Mouse (Mus musculus): Measurements from ENCODE around the gene Fbxo11. TPM values are rescaled to one million over a fixed set of nuclear protein-coding genes. Genes with fewer than 3 reads are reported as not detected.
A peak's percentile ranks its signal among the peaks of the same experiment; 100 is the strongest.

The Fbxo11 gene
- 19.4 and 23.1 TPM in 2 replicates for polyA plus RNA-seq (2015; fragmentation: Nextera tagmentation; extraction: Ambion mirVana)

DNA sequence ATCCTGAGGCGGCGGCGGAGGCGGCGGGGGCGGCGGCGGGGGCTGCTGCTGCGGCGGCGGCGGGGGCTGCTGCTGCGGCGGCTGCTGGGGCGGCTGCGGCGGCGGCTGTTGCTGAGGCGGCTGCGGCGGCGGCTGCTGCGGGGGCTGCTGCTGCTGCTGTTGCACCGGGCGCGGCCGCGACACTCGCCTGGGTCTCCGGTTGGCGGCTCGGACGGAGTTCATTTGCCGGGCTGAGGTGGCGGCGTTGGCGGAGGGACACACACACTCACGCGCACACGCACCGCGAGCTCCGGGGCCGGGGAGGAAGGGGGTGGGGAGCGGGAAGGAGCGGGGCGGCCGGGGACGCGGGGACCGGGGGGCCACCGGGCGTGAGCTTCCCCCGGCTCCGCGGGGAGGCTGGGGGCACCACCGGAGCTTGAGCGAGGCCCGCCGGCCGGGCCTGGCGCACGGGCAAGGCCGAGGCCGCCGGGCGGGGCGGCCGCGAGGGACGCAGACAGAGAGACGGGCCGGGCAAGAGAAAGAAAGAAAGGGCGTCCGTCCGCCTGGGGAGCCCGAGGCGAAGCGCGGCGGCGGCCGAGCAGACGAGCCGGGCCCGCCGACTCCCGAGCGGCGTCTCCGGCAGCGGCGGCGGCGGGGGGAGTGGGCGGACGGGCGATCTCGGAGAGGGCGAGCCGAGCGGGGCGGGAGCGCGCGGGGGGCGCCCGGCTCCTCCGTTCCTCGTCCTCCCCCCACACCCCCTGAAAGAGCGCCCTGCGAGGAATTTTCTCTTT is at the start of gene Fbxo11:
TSS of gene Fbxo11 (minus strand) at position 261 of the 770 bp plus-strand sequence.
- Histone ChIP-seq H3K27ac (peak within 1 kb of the TSS; percentile 100), H3K4me2 (peak within 1 kb of the TSS; percentile 71), H3K4me1 (peaks cover 16% of the 10 kb centered on the region), H3K9ac (peak within 1 kb of the TSS; percentile 100), H3K27me3 (no peaks in the 10 kb centered on the region), H3K9me3 (no peaks in the 10 kb centered on the region), H3K4me3 (peak within 1 kb of the TSS; percentile 95), H3K36me3 (no peaks in the 10 kb centered on the region)
- WGBS, result under 1% methylated on average over 57 of the region's 112 CpGs
- peak; percentile 37; the same call in 1 of the 2 replicates for ATAC-seq (ENCODE audit: insufficient number of reproducible peaks, insufficient read depth, low FRiP score, low TSS enrichment, low read depth)

DNA sequence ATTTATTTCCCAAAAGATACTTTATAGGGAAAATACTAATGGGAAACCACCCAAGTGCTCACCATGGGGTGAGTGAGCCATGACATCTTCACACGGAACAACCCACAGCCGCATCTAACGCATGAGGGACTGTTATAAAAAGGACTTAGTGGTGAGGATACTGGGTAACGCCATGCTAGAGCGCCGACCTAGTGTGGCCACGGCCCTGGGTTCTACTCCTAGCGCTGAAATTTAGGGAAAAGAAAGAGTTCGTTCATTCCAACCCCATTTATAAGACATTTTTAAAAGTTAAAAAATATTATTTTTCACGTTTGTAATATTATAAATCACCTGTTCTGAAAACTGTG is 48.8 kb upstream of the Fbxo11 start:
- H3K4me1 ChIP-seq, result no peaks in the 10 kb centered on the region
- ATAC-seq (ENCODE audit: insufficient number of reproducible peaks, insufficient read depth, low FRiP score, low TSS enrichment, low read depth), result no peak
- H3K9ac ChIP-seq, result no peak overlapping the region
- H3K36me3 ChIP-seq, result no peaks in the 10 kb centered on the region
- no peak overlapping the region for H3K4me2 ChIP-seq
- no peaks in the 10 kb centered on the region for H3K9me3 ChIP-seq
- no peak overlapping the region for H3K4me3 ChIP-seq
- H3K27ac ChIP-seq, result no peak overlapping the region
- no peaks in the 10 kb centered on the region for H3K27me3 ChIP-seq
- 91% methylated on average over 10 of the region's 10 CpGs for WGBS

DNA sequence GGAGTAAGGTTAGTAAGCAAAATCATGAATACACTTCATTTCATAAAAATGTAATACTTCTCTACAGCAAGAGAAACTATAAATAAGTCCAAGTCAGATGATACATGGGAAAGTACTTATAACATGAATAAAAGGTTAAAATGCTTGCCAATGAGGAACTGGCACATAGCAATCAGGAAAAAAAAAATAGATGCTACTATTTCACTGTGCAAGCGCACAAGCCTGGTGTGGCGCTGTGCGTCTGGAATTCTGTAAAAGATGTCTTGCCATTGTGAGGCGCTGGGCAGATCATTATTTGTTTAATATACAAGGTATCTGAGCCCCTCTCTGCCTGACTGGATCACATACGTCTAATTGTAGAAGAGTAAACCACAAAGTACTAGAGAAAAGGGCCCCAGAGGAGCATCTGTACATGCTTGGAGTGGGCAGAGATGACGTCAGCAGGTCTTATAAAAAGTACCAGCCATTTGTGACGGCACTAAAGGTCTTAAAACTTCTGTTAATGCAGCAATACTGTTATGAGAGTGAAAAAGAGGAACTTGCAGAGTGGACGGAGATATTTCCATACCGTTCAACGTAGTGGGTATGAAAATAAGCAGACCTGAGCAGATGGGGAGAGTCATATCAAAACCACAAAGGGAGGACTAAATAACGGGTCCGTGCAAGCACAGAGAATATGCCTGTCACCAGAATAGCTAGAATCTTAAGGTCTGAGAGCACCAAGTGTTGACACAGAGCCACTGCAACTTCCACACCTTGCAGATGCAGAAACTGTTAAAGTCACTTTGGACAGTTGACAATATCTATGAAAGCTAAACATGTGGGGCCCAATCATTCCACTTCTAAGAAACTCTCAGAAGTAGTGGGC is 48.2 kb upstream of the Fbxo11 start:
- ATAC-seq (ENCODE audit: insufficient number of reproducible peaks, insufficient read depth, low FRiP score, low TSS enrichment, low read depth), result no peak
- Histone ChIP-seq H3K4me1 (no peaks in the 10 kb centered on the region), H3K27ac (no peak overlapping the region), H3K36me3 (no peaks in the 10 kb centered on the region), H3K9ac (no peak overlapping the region), H3K27me3 (no peaks in the 10 kb centered on the region), H3K9me3 (no peaks in the 10 kb centered on the region), H3K4me3 (no peak overlapping the region), H3K4me2 (no peak overlapping the region)
- WGBS, result 78% methylated on average over 12 of the region's 12 CpGs

DNA sequence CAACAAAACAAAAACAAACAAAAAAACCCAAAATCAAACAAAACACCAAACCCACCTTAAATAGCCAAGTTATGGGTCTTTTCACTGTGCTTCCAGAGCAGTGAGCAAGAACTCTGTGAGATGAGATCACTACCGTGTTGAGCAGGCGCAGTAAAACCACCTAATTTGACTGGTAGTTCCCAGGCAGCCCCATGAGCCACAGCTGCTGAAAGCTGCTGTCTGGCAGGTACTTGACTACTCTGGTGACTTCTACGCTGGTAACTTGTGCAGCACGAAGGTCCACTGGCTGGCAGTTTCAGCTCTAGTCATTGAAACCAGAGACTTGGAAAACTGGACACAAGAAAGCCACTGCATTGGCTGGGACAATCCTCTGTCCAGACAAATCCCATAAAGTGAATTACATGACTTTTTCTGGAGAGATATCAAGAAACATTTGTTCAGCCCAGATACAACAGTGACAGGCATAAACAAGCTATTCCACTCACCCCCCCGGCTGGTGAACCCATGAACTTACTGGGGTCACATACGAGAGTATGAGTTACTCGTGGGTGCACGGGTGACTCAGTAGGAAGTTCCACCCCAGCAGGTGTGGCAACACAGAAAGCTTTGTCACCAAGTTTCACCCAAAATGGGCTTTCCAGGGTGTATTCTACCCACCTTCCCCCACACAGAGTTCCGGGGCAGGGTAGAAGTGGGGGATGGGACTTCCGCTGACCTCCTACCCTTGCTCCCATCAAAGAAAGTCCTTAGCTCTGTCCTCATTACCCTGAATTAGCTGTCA is 47.0 kb upstream of the Fbxo11 start:
- 68% methylated on average over 10 of the region's 10 CpGs for WGBS
- H3K36me3 ChIP-seq, result no peaks in the 10 kb centered on the region
- H3K4me3 ChIP-seq, result no peak overlapping the region
- H3K27me3 ChIP-seq, result no peaks in the 10 kb centered on the region
- H3K9ac ChIP-seq, result no peak overlapping the region
- no peaks in the 10 kb centered on the region for H3K9me3 ChIP-seq
- no peak overlapping the region for H3K27ac ChIP-seq
- H3K4me2 ChIP-seq, result no peak overlapping the region
- no peaks in the 10 kb centered on the region for H3K4me1 ChIP-seq
- no peak for ATAC-seq (ENCODE audit: insufficient number of reproducible peaks, insufficient read depth, low FRiP score, low TSS enrichment, low read depth)

DNA sequence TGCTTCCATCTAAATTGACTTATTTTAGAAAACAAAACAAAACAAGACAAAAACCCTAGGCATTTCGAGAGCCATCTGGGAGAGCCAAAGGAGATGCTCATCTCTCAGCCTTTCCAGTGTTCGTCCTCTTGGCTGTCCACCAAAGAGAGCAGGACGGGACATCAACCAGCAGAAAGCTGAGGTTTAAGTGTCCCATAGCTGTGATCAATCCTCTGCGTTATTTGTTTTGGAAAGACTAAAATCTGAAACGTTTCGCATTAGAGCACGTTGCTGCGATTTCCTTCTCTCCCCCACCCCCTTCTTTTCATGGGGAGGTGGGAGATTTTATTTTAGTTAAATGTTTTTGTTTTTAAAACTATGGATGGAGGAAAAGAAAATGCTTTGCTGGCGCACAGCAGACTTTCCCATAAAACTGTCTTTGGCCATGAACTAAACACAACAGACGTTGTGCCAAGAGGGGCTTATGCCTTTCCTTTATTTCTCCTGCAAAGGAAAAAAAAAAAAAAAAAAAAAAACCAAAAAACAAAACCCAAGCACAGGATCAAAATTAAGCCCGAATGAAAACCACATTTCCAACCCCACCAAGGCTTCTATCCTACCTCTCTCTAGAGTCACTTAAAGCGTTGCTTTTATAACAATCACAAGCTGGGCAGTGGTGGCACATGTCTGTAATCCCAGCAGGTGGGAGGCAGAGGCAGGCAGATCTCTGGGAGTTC is 46.1 kb upstream of the Fbxo11 start:
- no peak overlapping the region for H3K27ac ChIP-seq
- no peaks in the 10 kb centered on the region for H3K4me1 ChIP-seq
- no peak overlapping the region for H3K9ac ChIP-seq
- ATAC-seq (ENCODE audit: insufficient number of reproducible peaks, insufficient read depth, low FRiP score, low TSS enrichment, low read depth), result no peak
- H3K4me3 ChIP-seq, result no peak overlapping the region
- no peaks in the 10 kb centered on the region for H3K9me3 ChIP-seq
- no peaks in the 10 kb centered on the region for H3K27me3 ChIP-seq
- H3K36me3 ChIP-seq, result no peaks in the 10 kb centered on the region
- 71% methylated on average over 12 of the region's 12 CpGs for WGBS
- no peak overlapping the region for H3K4me2 ChIP-seq

DNA sequence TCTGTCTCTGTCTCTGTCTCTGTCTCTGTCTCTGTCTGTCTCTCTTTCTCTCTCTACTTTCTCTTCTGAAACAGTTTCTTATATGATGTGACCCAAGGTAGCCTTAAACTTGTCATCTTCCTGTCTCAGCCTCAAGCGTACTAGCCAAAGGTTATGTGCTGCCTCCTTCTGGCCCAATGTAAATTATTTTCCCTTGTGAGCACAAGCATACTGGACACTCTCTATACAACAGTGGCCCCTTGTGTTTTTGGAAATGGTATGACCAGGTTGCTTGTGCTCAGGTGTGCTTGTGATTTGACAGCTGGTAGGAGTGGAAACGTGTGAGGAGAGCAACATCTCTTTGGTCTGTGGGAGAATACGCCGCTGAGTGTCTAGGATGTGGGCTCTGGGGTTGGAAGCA is 42.6 kb upstream of the Fbxo11 start:
- Histone ChIP-seq H3K27ac (no peak overlapping the region), H3K27me3 (no peaks in the 10 kb centered on the region), H3K9me3 (no peaks in the 10 kb centered on the region), H3K9ac (no peak overlapping the region), H3K4me1 (no peaks in the 10 kb centered on the region), H3K36me3 (no peaks in the 10 kb centered on the region), H3K4me3 (no peak overlapping the region), H3K4me2 (no peak overlapping the region)
- 84% methylated on average over 4 of the region's 4 CpGs for WGBS
- ATAC-seq (ENCODE audit: insufficient number of reproducible peaks, insufficient read depth, low FRiP score, low TSS enrichment, low read depth), result no peak

DNA sequence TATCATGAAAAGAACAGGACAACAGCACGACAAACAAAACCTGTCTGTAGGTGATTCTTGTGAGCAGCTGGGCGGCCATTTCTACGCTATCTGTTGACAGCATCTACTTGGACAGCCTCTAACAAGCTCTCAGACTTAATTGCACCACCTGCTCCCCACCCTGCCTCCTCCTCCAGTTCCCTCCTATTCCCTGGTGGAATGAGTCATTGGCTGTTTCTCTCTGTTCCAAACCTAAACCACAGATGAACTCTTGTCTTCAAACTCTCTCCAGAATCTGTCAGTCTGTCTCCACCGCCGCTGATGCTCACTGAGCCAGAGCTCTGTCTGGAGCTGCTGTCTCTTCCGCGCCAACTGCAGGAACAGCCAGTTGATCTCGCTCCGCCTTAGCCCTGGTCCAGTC is 41.3 kb upstream of the Fbxo11 start:
- no peaks in the 10 kb centered on the region for H3K4me1 ChIP-seq
- H3K9me3 ChIP-seq, result no peaks in the 10 kb centered on the region
- 91% methylated on average over 9 of the region's 9 CpGs for WGBS
- no peaks in the 10 kb centered on the region for H3K27me3 ChIP-seq
- no peaks in the 10 kb centered on the region for H3K36me3 ChIP-seq
- no peak overlapping the region for H3K4me3 ChIP-seq
- H3K9ac ChIP-seq, result no peak overlapping the region
- no peak overlapping the region for H3K27ac ChIP-seq
- no peak for ATAC-seq (ENCODE audit: insufficient number of reproducible peaks, insufficient read depth, low FRiP score, low TSS enrichment, low read depth)
- H3K4me2 ChIP-seq, result no peak overlapping the region

DNA sequence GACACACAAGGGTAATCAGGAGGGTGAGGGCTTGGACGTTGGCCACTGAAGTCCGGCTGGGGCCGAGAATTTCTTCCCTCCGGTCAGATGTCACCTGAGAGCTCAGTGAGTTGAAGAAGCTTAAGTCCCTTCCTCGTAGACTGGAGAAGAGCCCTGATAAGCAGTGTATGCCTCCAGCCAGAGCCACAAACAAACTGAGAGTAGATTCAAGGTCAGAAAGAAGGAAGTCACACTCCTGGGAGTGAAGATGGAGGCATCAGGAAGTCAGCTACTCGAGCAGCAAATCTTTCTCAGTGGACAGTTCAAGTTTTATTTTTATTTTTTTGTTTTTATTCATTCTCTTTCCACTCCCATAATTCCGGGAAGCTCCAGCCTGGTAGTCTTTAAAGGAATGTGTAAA is 37.5 kb upstream of the Fbxo11 start:
- no peaks in the 10 kb centered on the region for H3K9me3 ChIP-seq
- H3K27me3 ChIP-seq, result no peaks in the 10 kb centered on the region
- H3K27ac ChIP-seq, result no peak overlapping the region
- no peak overlapping the region for H3K4me3 ChIP-seq
- no peak for ATAC-seq (ENCODE audit: insufficient number of reproducible peaks, insufficient read depth, low FRiP score, low TSS enrichment, low read depth)
- H3K4me2 ChIP-seq, result no peak overlapping the region
- 76% methylated on average over 7 of the region's 7 CpGs for WGBS
- H3K36me3 ChIP-seq, result no peaks in the 10 kb centered on the region
- no peaks in the 10 kb centered on the region for H3K4me1 ChIP-seq
- no peak overlapping the region for H3K9ac ChIP-seq

DNA sequence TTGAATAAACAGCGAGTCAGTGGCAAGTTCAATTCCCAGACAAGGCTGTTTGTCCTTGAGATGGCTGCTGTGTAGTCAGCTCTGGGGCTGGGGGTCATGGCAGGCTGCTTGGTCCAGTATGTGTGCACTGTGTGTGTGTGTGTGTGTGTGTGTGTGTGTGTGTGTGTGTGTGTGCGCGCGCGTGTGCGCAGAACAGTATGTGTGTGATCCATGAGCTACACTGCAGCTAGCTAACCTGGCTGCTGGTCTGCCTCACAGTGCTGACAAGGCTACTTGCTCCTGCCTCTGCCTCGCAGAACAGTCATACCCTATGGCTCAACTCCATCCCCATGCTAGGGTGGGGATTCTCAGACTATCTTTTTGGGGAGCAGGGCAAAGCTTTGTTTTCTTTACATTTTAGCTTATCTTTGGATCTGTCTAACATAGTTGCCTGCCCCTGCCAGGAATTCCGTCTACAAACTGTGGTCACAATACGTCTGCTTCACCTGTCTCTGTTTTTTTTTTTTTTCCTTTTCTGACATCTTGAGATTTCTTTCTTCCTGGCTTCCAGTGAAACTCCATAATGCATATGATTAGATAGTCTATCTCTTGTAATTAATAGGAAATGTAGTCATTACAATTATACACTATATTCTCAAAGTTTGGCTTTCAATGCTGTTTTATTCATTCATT is 33.2 kb upstream of the Fbxo11 start:
- no peaks in the 10 kb centered on the region for H3K27me3 ChIP-seq
- no peaks in the 10 kb centered on the region for H3K9me3 ChIP-seq
- H3K4me1 ChIP-seq, result no peaks in the 10 kb centered on the region
- no peak overlapping the region for H3K9ac ChIP-seq
- no peaks in the 10 kb centered on the region for H3K36me3 ChIP-seq
- H3K4me3 ChIP-seq, result no peak overlapping the region
- no peak for ATAC-seq (ENCODE audit: insufficient number of reproducible peaks, insufficient read depth, low FRiP score, low TSS enrichment, low read depth)
- WGBS, result 89% methylated on average over 9 of the region's 9 CpGs
- H3K4me2 ChIP-seq, result no peak overlapping the region
- no peak overlapping the region for H3K27ac ChIP-seq

DNA sequence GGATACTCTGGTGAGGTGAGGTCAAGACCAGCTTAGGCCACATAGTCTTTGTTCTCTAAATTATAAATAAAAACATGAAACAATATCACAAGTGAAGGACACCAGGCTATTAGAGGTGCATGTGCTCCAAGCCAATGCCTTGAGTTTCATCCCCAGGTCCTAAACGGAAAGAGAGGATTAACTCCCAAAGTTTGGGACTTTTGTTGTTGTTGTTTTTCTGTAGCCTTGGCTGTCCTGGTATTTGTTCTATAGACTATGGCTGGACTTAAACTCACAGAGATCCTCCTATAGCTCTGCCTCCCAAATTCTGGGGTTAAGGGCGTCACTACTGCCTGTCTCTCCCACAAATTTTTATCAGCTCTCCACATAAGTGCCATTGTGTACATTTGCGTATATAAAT is 32.5 kb upstream of the Fbxo11 start:
- no peak for ATAC-seq (ENCODE audit: insufficient number of reproducible peaks, insufficient read depth, low FRiP score, low TSS enrichment, low read depth)
- Histone ChIP-seq H3K9ac (no peak overlapping the region), H3K9me3 (no peaks in the 10 kb centered on the region), H3K36me3 (no peaks in the 10 kb centered on the region), H3K4me2 (no peak overlapping the region), H3K4me1 (no peaks in the 10 kb centered on the region), H3K27ac (no peak overlapping the region), H3K27me3 (no peaks in the 10 kb centered on the region), H3K4me3 (no peak overlapping the region)
- WGBS, result 85% methylated on average over 3 of the region's 3 CpGs

Measured in embryonic facial prominence, embryonic 13.5 days (tissue).